Mouse (Mus musculus): ENCODE results near the gene Skint9. TPM values are rescaled to one million over a fixed set of nuclear protein-coding genes. Genes with fewer than 3 reads are reported as not detected.
"Not testable (repeated sequence)": the region's sequence is repeated elsewhere in the genome, so short reads cannot be mapped to it uniquely, and the experiment has no call there.

Gene Skint9
- not detected for total RNA-seq (2021)
- long read RNA-seq = 0 reads

DNA sequence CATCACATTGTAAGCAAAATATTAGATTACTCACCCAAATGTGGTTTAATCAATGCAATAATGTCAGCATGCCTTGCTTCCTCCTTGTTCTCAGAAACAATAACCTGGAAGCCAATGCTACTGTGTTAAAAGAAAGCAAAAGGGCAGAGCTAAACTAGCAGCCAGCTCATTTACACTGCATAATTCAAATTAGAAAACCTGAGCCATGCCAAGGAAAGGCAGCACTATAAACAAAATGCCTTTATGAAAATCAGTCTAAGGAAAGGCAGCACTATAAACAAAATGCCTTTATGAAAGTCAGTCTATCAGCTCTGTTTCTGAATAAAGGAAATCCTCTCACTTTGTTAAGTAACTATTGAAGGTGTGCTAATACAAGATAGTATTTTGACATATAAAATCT is at the start of gene Skint9:
Gene Skint9, minus strand, starts transcription at position 101 of the 400 bp plus-strand sequence.
- no peak for DNase-seq (ENCODE audit: low spot score in 2 of 2)

DNA sequence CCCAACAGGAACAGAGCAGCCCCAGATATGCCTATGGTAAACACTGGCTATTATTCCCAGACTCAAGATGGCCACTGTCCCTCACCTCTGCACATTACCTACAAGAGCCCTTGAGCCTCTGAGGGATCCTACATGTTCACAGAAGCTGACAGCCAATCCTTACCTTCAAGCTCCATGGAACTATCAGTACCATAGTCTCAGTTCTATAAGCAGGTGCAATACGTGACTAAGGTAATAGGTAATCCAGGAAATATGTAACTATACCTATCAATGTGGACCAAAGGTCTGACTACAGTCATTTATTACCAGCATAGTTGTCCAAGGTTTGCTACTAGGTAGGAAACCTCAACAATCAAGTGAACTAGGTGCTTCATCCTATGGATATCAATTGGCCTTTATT is 1.1 kb downstream of the Skint9 start:
- DNase-seq (ENCODE audit: low spot score in 2 of 2) = no peak

DNA sequence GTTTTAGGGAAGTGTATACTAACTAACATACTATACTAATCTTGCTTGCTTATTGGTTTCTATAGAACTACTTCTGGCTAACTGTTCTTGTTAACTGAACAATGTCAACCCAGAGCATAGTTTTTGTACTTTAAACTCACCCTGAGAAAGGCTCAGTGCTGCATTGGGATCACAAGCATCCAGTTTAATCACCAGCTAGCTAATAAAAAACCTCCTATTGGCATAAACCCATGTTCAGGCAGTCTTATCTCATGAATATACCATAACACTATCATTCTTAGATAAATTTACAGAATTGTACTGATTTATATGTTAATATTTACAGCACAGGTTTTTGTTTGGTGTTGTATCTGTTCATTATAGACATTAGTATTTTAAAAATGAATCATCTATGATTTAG is 1.6 kb downstream of the Skint9 start:
- no peak for DNase-seq (ENCODE audit: low spot score in 2 of 2)

DNA sequence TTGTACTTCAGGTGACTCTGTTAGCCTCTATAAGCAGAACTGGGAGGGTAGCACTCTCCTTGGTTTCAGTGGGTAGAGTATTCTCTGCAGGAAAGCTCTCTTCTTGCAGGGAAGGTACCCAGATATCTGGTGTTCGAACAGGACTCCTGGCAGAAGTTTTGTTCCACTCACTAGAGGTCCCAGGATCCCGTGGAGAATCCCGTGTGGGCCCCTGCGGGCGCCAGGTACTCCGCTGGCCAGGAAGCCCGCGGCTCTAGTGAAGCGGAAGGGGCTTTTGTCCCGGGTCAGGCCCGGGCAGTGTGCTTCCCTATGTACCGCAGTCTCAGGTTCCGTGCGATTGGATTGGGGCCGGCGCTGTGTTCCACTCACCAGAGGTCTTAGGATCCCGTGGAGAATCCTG is 84.7 kb downstream of the Skint9 start:
- not testable (repeated sequence) for DNase-seq (ENCODE audit: low spot score in 2 of 2)

Other genes with a start within 250 kb of the Skint9 start
- not detected for gene Skint3, start 201.7 kb downstream of the Skint9 start, total RNA-seq (2021)
- not detected for gene Skint2, start 123.2 kb upstream of the Skint9 start, total RNA-seq (2021)

Data from layer of hippocampus, postnatal 10 days (tissue).